Mouse (Mus musculus): ENCODE measurements at regions not wholly inside any gene's neighbourhood (a gene's known extent, or its start where the extent isn't known, plus 50 kb on each side); places are given as distances from the start of the nearest gene placed in this dataset.

DNA sequence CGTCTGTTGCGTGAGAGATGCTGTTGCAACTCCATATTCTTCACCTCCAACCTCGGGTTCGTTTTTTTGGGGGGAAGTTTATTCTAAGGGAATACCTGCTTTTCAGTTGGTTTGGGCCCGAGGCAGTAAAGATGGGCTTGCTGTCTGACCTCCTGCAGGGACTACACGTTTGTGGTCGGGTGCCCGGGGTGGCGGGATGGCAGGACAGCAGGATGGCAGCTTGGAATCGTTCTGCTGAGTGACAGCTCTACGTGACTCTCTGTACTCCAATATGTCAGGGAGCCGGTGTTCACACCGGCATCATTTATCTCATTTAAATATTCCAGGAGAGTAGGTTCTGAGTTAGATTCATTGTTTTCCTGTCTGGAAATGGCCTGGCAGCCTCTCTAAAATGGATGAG is 286.2 kb downstream of the Olfm4 start:
- TF ChIP-seq EP300 (IDR thresholded peaks at IDR 0.05; ENCODE audit: insufficient read depth, low read depth, low read length) (no peak), POLR2A (IDR thresholded peaks at IDR 0.05; ENCODE audit: insufficient read depth, low read depth, low read length) (no peak), CTCF (IDR thresholded peaks at IDR 0.05) (no peak)
